Mouse (Mus musculus) embryonic facial prominence, embryonic 13.5 days (tissue): ENCODE data around the gene Gp5. TPM values are rescaled to one million over a fixed set of nuclear protein-coding genes. Genes with fewer than 3 reads are reported as not detected.
A peak's percentile ranks its signal among the peaks of the same experiment; 100 is the strongest.
"Not testable (repeated sequence)": the region's sequence is repeated elsewhere in the genome, so short reads cannot be mapped to it uniquely, and the experiment has no call there.

ENCODE experiments used
- ATAC-seq: fragments of 200-750 bp; cut with Nextera tagmentation; 2 replicates; pipeline ENCODE4 v1.8.0; 2017; ENCODE audit warnings: low read depth; ENCODE audit not compliant: insufficient number of reproducible peaks, insufficient read depth, low FRiP score, low TSS enrichment
- H3K27ac ChIP-seq: fragments of 300-500 bp; sonication (generic); 2 replicates; pipeline ENCODE4 v1.5.1; 2015; ENCODE audit warnings: moderate library complexity, mild to moderate bottlenecking, inconsistent platforms
- H3K27me3 ChIP-seq: fragments of 300-500 bp; sonication (generic); 2 replicates; pipeline ENCODE4 v1.6.1; 2015; ENCODE audit warnings: mild to moderate bottlenecking, inconsistent platforms
- H3K36me3 ChIP-seq: fragments of 300-500 bp; sonication (generic); 2 replicates; pipeline ENCODE4 v1.6.1; 2015; ENCODE audit warnings: mild to moderate bottlenecking, inconsistent platforms
- H3K4me1 ChIP-seq: fragments of 300-500 bp; sonication (generic); 2 replicates; pipeline ENCODE4 v1.6.1; 2015; ENCODE audit warnings: inconsistent platforms
- H3K4me2 ChIP-seq: fragments of 300-500 bp; sonication (generic); 2 replicates; pipeline ENCODE4 v1.6.1; 2015; ENCODE audit warnings: moderate library complexity, mild to moderate bottlenecking, inconsistent platforms
- H3K4me3 ChIP-seq: fragments of 300-500 bp; sonication (generic); 2 replicates; pipeline ENCODE4 v1.5.1; 2015; ENCODE audit warnings: mild to moderate bottlenecking, inconsistent platforms
- H3K9ac ChIP-seq: fragments of 300-500 bp; sonication (generic); 2 replicates; pipeline ENCODE4 v1.6.1; 2015; ENCODE audit warnings: mild to moderate bottlenecking, inconsistent platforms
- H3K9me3 ChIP-seq: fragments of 300-500 bp; sonication (generic); 2 replicates; pipeline ENCODE4 v1.6.1; 2016; ENCODE audit warnings: inconsistent platforms
- WGBS: fragments of 180-500 bp; shearing (Covaris S2); methylation state at CpG from one replicate; pipeline ENCODE4 v1.1.7; 2015; ENCODE audit warnings: mixed read lengths; 5-methylcytosine and 5-hydroxymethylcytosine counted together
- polyA plus RNA-seq: library from polyadenylated mRNA; unstranded; fragments of >200 nt; fragmentation: Nextera tagmentation; extraction: Ambion mirVana; gene quantifications from 2 replicates; pipeline ENCODE4 v1.2.1, GENCODE M21; 2015

The Gp5 gene
- polyA plus RNA-seq: 1.1 and 1.6 TPM in 2 replicates

- no peak for ATAC-seq
- Histone ChIP-seq H3K27ac (no peak within 1 kb of the TSS), H3K27me3 (peaks cover 62% of the 10 kb centered on the region), H3K9ac (peak within 1 kb of the TSS; percentile 68; the same call in 1 of the 2 replicates), H3K4me1 (peaks cover 19% of the 10 kb centered on the region), H3K9me3 (no peaks in the 10 kb centered on the region), H3K4me3 (peak within 1 kb of the TSS; percentile 54), H3K36me3 (peaks cover 3% of the 10 kb centered on the region; the same call in 1 of the 2 replicates), H3K4me2 (peak within 1 kb of the TSS; percentile 99)
Measured at GRCm38 (mm10) chr16:30310647-30311046, at the start of gene Gp5. TSS of gene Gp5 (minus strand) at chr16:30310779.

GRCm38 (mm10) chr16:30353489-30353888 is 42.9 kb upstream of the Gp5 start:
- H3K4me1 ChIP-seq, ATAC-seq, H3K4me2 ChIP-seq, H3K27me3 ChIP-seq, H3K9ac ChIP-seq, H3K27ac ChIP-seq, H3K9me3 ChIP-seq, H3K4me3 ChIP-seq: not testable (repeated sequence)
- peaks cover 32% of the 10 kb centered on the region for H3K36me3 ChIP-seq
- WGBS: 95% methylated on average over 11 of the region's 11 CpGs

GRCm38 (mm10) chr16:30314236-30314635 is 3.7 kb upstream of the Gp5 start:
- H3K9ac ChIP-seq: no peak overlapping the region
- peaks cover 7% of the 10 kb centered on the region; the same call in 1 of the 2 replicates for H3K36me3 ChIP-seq
- no peak overlapping the region for H3K27ac ChIP-seq
- H3K9me3 ChIP-seq: no peaks in the 10 kb centered on the region
- H3K4me1 ChIP-seq: peaks cover 7% of the 10 kb centered on the region
- no peak overlapping the region for H3K4me2 ChIP-seq
- H3K27me3 ChIP-seq: peaks cover 29% of the 10 kb centered on the region
- ATAC-seq: no peak
- H3K4me3 ChIP-seq: no peak overlapping the region

DNA sequence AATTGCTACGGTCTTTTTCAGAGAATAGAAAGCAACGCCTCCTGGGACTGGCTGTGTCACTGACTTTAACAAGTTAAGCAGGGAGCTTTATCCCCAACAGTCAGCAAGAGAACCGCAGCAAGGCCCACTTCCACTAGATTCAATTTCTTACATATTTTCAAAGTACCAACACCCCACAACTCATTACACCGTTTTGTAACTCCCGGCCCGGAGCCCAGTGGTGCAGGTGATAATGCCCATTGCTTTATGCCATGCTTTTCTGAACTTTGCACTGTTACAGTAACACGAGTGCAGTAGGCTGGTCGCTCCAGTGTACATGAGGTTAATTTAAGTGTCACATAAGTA is 436 bp downstream of the Gp5 start:
- Histone ChIP-seq H3K4me1 (peaks cover 19% of the 10 kb centered on the region), H3K9me3 (no peaks in the 10 kb centered on the region), H3K27me3 (peaks cover 62% of the 10 kb centered on the region), H3K4me2 (peak overlapping the region; percentile 99; the same call in 1 of the 2 replicates), H3K4me3 (no peak overlapping the region; the same call in 1 of the 2 replicates), H3K9ac (no peak overlapping the region), H3K27ac (no peak overlapping the region), H3K36me3 (no peaks in the 10 kb centered on the region)
- 49% methylated on average over 8 of the region's 8 CpGs for WGBS
- no peak for ATAC-seq

GRCm38 (mm10) chr16:30309395-30310170 is 996 bp downstream of the Gp5 start:
- 4% methylated on average over 34 of the region's 34 CpGs for WGBS
- ATAC-seq: no peak
- Histone ChIP-seq H3K4me3 (peak overlapping the region; percentile 54), H3K9me3 (no peaks in the 10 kb centered on the region), H3K4me2 (peak overlapping the region; percentile 99), H3K27me3 (peaks cover 64% of the 10 kb centered on the region), H3K27ac (no peak overlapping the region), H3K36me3 (no peaks in the 10 kb centered on the region), H3K4me1 (peaks cover 19% of the 10 kb centered on the region), H3K9ac (peak overlapping the region; percentile 68; the same call in 1 of the 2 replicates)

DNA sequence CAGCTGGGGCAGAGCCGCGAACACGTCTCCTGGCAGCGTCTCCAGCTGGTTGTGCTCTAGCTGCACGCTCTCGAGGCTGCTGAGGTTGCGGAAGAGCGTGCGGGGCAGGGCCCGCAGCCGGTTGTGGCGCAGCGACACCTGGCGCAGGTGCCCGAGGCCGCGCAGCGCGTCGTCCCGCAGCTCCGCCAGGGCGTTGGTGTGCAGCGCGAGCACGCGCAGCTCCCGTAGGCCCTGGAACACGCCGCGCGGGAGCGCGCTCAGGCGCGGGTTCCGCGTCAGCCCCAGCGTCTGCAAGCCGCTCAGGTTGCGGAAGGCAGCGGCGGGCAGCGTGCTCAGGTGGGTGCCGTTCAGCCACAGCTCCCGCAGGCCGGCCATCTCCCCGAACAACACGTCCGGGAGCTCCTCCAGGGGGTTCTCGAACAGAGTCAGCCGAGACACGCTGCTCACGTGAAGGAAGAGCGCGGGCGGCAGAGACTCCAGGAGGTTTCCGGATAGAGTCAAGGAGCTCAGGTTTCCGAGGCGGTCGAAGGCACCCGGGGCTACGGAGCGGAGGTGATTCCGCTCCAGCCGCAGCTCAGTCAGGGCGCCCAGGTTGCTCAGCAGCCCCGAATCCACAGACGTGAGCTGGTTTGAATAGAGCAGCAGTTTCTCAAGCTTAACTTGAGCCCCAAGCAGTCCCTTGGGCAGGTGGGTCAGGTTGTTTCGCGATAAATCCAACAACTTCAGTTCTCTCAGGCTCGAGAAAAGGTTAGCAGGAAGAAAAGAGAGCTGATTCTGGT is 1.8 kb downstream of the Gp5 start:
- peak; percentile 38; the same call in 1 of the 2 replicates for ATAC-seq
- Histone ChIP-seq H3K4me1 (peaks cover 19% of the 10 kb centered on the region), H3K27me3 (peaks cover 72% of the 10 kb centered on the region), H3K9ac (peak overlapping the region; percentile 68), H3K4me2 (peak overlapping the region; percentile 99), H3K9me3 (no peaks in the 10 kb centered on the region), H3K36me3 (no peaks in the 10 kb centered on the region), H3K4me3 (peak overlapping the region; percentile 54), H3K27ac (no peak overlapping the region)
- WGBS: under 1% methylated on average over 72 of the region's 72 CpGs

- H3K9me3 ChIP-seq: no peaks in the 10 kb centered on the region
Measured at GRCm38 (mm10) chr16:30307961-30308615, 2.5 kb downstream of the Gp5 start.

GRCm38 (mm10) chr16:30307306-30307705 is 3.3 kb downstream of the Gp5 start:
- ATAC-seq: no peak
- H3K36me3 ChIP-seq: no peaks in the 10 kb centered on the region
- H3K27ac ChIP-seq: no peak overlapping the region
- no peak overlapping the region for H3K4me2 ChIP-seq
- 48% methylated on average over 12 of the region's 12 CpGs for WGBS
- H3K4me1 ChIP-seq: peaks cover 19% of the 10 kb centered on the region
- H3K27me3 ChIP-seq: peaks cover 77% of the 10 kb centered on the region
- H3K4me3 ChIP-seq: no peak overlapping the region
- no peaks in the 10 kb centered on the region for H3K9me3 ChIP-seq
- H3K9ac ChIP-seq: no peak overlapping the region

More at GRCm38 (mm10) chr16:30307961-30308615, 2.5 kb downstream of the Gp5 start:
- 14% methylated on average over 29 of the region's 29 CpGs for WGBS
- peak overlapping the region; percentile 68 for H3K9ac ChIP-seq
- peaks cover 19% of the 10 kb centered on the region for H3K4me1 ChIP-seq
- peaks cover 77% of the 10 kb centered on the region for H3K27me3 ChIP-seq
- peak overlapping the region; percentile 99 for H3K4me2 ChIP-seq
- no peak overlapping the region for H3K27ac ChIP-seq
- H3K4me3 ChIP-seq: peak overlapping the region; percentile 54
- no peaks in the 10 kb centered on the region for H3K36me3 ChIP-seq
- peak; percentile 8; the same call in 1 of the 2 replicates for ATAC-seq

- Histone ChIP-seq H3K9ac (no peak overlapping the region), H3K27me3 (peaks cover 70% of the 10 kb centered on the region), H3K27ac (no peak overlapping the region), H3K4me2 (no peak overlapping the region), H3K36me3 (no peaks in the 10 kb centered on the region), H3K4me1 (peaks cover 19% of the 10 kb centered on the region), H3K4me3 (no peak overlapping the region), H3K9me3 (no peaks in the 10 kb centered on the region)
- 91% methylated on average over 4 of the region's 4 CpGs for WGBS
- no peak for ATAC-seq
Measured at GRCm38 (mm10) chr16:30306102-30306501, 4.5 kb downstream of the Gp5 start.

DNA sequence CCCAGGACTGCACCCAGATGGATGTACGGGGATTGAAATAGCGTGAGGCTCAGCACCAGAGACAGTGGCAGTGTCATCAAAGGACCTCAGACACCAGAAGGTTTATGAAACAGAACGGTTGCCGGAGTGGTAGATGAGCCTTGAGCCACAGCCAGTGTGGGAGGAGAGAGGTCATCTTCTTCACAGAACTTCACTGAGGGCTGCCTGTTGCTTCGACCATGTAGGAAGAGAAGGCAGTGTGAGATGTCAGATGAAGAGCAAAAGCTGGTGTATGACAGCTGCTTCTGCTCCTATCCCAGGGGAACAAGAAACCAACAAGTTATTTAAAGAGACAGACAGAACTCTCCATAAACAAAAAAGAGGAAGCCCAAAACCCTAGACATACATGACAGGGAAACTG is 6.3 kb downstream of the Gp5 start:
- WGBS: 66% methylated on average over 5 of the region's 5 CpGs
- peaks cover 13% of the 10 kb centered on the region for H3K4me1 ChIP-seq

GRCm38 (mm10) chr16:30303411-30303810 is 7.2 kb downstream of the Gp5 start:
- Histone ChIP-seq H3K27me3 (peaks cover 43% of the 10 kb centered on the region), H3K4me1 (peaks cover 4% of the 10 kb centered on the region), H3K9me3 (no peaks in the 10 kb centered on the region), H3K36me3 (no peaks in the 10 kb centered on the region), H3K9ac (no peak overlapping the region), H3K4me2 (no peak overlapping the region), H3K4me3 (no peak overlapping the region), H3K27ac (no peak overlapping the region)
- ATAC-seq: no peak
- 85% methylated on average over 2 of the region's 2 CpGs for WGBS

More for the DNA sequence above, 6.3 kb downstream of the Gp5 start:
- Histone ChIP-seq H3K27me3 (peaks cover 52% of the 10 kb centered on the region), H3K9me3 (no peaks in the 10 kb centered on the region), H3K36me3 (no peaks in the 10 kb centered on the region), H3K27ac (no peak overlapping the region), H3K4me2 (no peak overlapping the region), H3K9ac (no peak overlapping the region), H3K4me3 (no peak overlapping the region)
- ATAC-seq: no peak
